ENCODE assay signal across 8 mouse cellular contexts in genomic region chr8:83662421-83662826, GRCm38 (mm10). TPM values are rescaled to one million over a fixed set of nuclear protein-coding genes. Genes with fewer than 3 reads are reported as not detected.
A peak's percentile ranks its signal among the peaks of the same experiment; 100 is the strongest.
DNase-seq lines count a peak whose midpoint lies in the region; ATAC-seq lines count a peak whose summit lies in the region.

No protein-coding gene starts in this region.

- ATAC-seq in common myeloid progenitor, adult 5-6 weeks (replicated peaks; ENCODE audit: low read depth, poor library complexity, severe bottlenecking), result peak; percentile 81
- peak; percentile 90 for ATAC-seq in megakaryocyte progenitor cell, adult 5-6 weeks (replicated peaks; ENCODE audit: poor library complexity)

- DNase-seq in ZHBTc4 (ENCODE audit: low read depth, low spot score), result peak; percentile 97
- DNase-seq in gastrocnemius, adult 8-10 months (ENCODE audit: low spot score in 2 of 2), result peak; percentile 88 to 90
- DNase-seq in induced T-regulatory cell, adult 2 months (ENCODE audit: low read depth), result peak; percentile 93
- DNase-seq in left cerebral cortex, adult 8-10 months (ENCODE audit: low spot score in 2 of 2), result peak; percentile 78 to 92
- DNase-seq in right cerebral cortex, postnatal 25 days, result peak; percentile 82
- peak; percentile 83 to 90 for DNase-seq in urinary bladder, postnatal 36 days (ENCODE audit: low spot score in 2 of 2)

RNA-seq across cellular contexts. Expression of gene Ptger1, which starts 4.1 kb away (rescaled TPM):
- 1.6 and 4.5 TPM in 2 replicates for total RNA-seq in common myeloid progenitor, adult 5-6 weeks (2017)
- under 1 TPM in 2 of 4 experiments, not detected in 2; 0.15 to 0.16 TPM for total RNA-seq in gastrocnemius, adult 8-10 months (2022)
- 1 to 10 TPM in 3 of 4 experiments, under 1 TPM in 1; 0.83 to 1.5 (median 1.3) TPM for total RNA-seq in left cerebral cortex, adult 8-10 months (2022)
- total RNA-seq in megakaryocyte progenitor cell, adult 5-6 weeks (2015), result 0.10 TPM in 1 of 2 replicates, not detected in the other
- 0.87 and 1.6 TPM in 2 replicates for total RNA-seq in megakaryocyte progenitor cell, adult 5-6 weeks (2017)

RNA-seq across cellular contexts. Expression of gene Gipc1, which starts 9.9 kb away (rescaled TPM):
- 18.2 and 18.5 TPM in 2 replicates for total RNA-seq in common myeloid progenitor, adult 5-6 weeks (2017)
- 10 to 100 TPM; 14.5 to 18.1 (median 17.6) TPM for total RNA-seq in gastrocnemius, adult 8-10 months (2022)
- total RNA-seq in left cerebral cortex, adult 8-10 months (2022), result 10 to 100 TPM; 72.9 to 74.5 (median 74.3) TPM
- total RNA-seq in megakaryocyte progenitor cell, adult 5-6 weeks (2015), result 14.7 and 19.0 TPM in 2 replicates
- total RNA-seq in megakaryocyte progenitor cell, adult 5-6 weeks (2017), result 14.3 and 17.8 TPM in 2 replicates

RNA-seq across cellular contexts. Expression of gene Pkn1, which starts 36.6 kb away (rescaled TPM):
- 34.4 and 63.9 TPM in 2 replicates for total RNA-seq in common myeloid progenitor, adult 5-6 weeks (2017)
- total RNA-seq in gastrocnemius, adult 8-10 months (2022), result 10 to 100 TPM; 23.2 to 24.1 (median 23.6) TPM
- 10 to 100 TPM; 52.2 to 66.2 (median 54.8) TPM for total RNA-seq in left cerebral cortex, adult 8-10 months (2022)
- 31.5 and 31.6 TPM in 2 replicates for total RNA-seq in megakaryocyte progenitor cell, adult 5-6 weeks (2015)
- total RNA-seq in megakaryocyte progenitor cell, adult 5-6 weeks (2017), result 62.5 and 78.8 TPM in 2 replicates

RNA-seq across cellular contexts. Expression of gene Ddx39, which starts 52.6 kb away (rescaled TPM):
- 109 and 124 TPM in 2 replicates for total RNA-seq in common myeloid progenitor, adult 5-6 weeks (2017)
- 10 to 100 TPM; 10.6 to 12.0 (median 11.7) TPM for total RNA-seq in gastrocnemius, adult 8-10 months (2022)
- total RNA-seq in left cerebral cortex, adult 8-10 months (2022), result 10 to 100 TPM; 14.4 to 18.4 (median 16.3) TPM
- 119 and 139 TPM in 2 replicates for total RNA-seq in megakaryocyte progenitor cell, adult 5-6 weeks (2015)
- 121 and 131 TPM in 2 replicates for total RNA-seq in megakaryocyte progenitor cell, adult 5-6 weeks (2017)

RNA-seq across cellular contexts. Expression of gene Dnajb1, which starts 54.4 kb away (rescaled TPM):
- 60.2 and 72.6 TPM in 2 replicates for total RNA-seq in common myeloid progenitor, adult 5-6 weeks (2017)
- 1 to 10 TPM; 3.6 to 7.9 (median 3.8) TPM for total RNA-seq in gastrocnemius, adult 8-10 months (2022)
- total RNA-seq in left cerebral cortex, adult 8-10 months (2022), result 10 to 100 TPM; 44.9 to 46.9 (median 45.6) TPM
- total RNA-seq in megakaryocyte progenitor cell, adult 5-6 weeks (2015), result 45.5 and 47.6 TPM in 2 replicates
- total RNA-seq in megakaryocyte progenitor cell, adult 5-6 weeks (2017), result 26.2 and 28.0 TPM in 2 replicates

Comparison
In these comparisons a context has a peak if more than half of its experiments do, and no peak if none do; other contexts are left out.
1. Peak in every context shown above with its lines: DNase-seq and ATAC-seq.